Mouse (Mus musculus) ES-E14 (cell line): ENCODE measurements around the gene Snx15.
"Not testable (repeated sequence)": the region's sequence is repeated elsewhere in the genome, so short reads cannot be mapped to it uniquely, and the experiment has no call there.

ENCODE experiments used
- CHD2 ChIP-seq: IDR thresholded peaks from 2 replicates; pipeline ENCODE4 v1.6.1; 2014; ENCODE audit warnings: mild to moderate bottlenecking, low read depth, low read length, inconsistent platforms
- HCFC1 ChIP-seq: IDR thresholded peaks from 2 replicates; pipeline ENCODE4 v1.6.1; 2012; ENCODE audit warnings: low read length, inconsistent platforms, borderline replicate concordance; ENCODE audit not compliant: insufficient read depth
- MAFK ChIP-seq: IDR thresholded peaks from 2 replicates; pipeline ENCODE4 v1.6.1; 2014; ENCODE audit warnings: mild to moderate bottlenecking, low read depth, low read length, inconsistent platforms; ENCODE audit not compliant: insufficient read depth

GRCm38 (mm10) chr19:6133197-6133596, 5.1 kb upstream of the Snx15 start:
- TF ChIP-seq MAFK, CHD2, HCFC1: not testable (repeated sequence)
